Mouse (Mus musculus): Measurements from ENCODE around the gene Bnipl.
A peak's percentile ranks its signal among the peaks of the same experiment; 100 is the strongest.

GRCm38 (mm10) chr3:95281216-95282126 is 30.5 kb upstream of the Bnipl start, which contains the start of the genes Mindy1 and Prune1:
- TF ChIP-seq ZNF384 (IDR thresholded peaks at IDR 0.05; ENCODE audit: low read depth, low read length) (no peak), CHD2 (IDR thresholded peaks at IDR 0.05; ENCODE audit: low read depth, low read length) (no peak), HCFC1 (IDR thresholded peaks at IDR 0.05; ENCODE audit: borderline replicate concordance, insufficient read depth, low read length) (peak; percentile 93), MAFK (IDR thresholded peaks at IDR 0.05; ENCODE audit: insufficient read depth, low read depth, low read length) (no peak)

Measured in ES-E14 (cell line).